Mouse (Mus musculus): ENCODE results near the gene Itgad. TPM values are rescaled to one million over a fixed set of nuclear protein-coding genes. Genes with fewer than 3 reads are reported as not detected.
A peak's percentile ranks its signal among the peaks of the same experiment; 100 is the strongest.

Gene Itgad
- total RNA-seq, 2 experiments from 2014 or later: 0.26 to 3.4 TPM

DNA sequence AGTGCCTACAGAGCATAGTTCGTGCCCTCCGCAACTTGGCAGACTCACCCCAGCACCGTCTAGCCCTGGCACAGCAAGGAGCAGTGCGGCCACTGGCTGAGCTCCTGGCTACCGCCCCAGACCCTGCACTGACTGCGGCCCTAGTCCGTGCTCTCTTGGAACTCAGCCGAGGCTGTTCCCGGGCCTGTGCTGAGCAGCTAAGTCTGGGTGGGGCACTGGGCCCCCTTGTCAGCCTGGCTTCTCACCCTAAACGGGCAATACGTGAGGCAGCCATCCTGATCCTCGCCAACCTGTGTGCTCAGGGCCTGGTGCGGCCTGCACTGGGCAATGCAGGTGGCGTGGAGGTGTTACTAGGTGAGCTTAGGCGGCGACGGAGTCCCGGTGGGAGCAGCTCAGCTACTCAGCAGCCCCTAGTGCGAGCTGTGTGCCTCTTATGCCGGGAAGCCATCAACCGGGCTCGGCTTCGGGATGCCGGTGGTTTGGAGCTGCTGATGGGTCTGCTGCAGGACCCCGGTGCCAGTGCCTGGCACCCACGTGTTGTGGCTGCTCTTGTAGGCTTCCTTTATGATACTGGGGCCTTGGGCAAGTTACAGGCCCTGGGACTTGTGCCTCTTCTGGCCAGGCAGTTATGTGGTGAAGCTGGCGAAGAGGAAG lies 86.1 kb downstream of the Itgad start:
- ATAC-seq (ENCODE audit: poor library complexity, severe bottlenecking): no peak

DNA sequence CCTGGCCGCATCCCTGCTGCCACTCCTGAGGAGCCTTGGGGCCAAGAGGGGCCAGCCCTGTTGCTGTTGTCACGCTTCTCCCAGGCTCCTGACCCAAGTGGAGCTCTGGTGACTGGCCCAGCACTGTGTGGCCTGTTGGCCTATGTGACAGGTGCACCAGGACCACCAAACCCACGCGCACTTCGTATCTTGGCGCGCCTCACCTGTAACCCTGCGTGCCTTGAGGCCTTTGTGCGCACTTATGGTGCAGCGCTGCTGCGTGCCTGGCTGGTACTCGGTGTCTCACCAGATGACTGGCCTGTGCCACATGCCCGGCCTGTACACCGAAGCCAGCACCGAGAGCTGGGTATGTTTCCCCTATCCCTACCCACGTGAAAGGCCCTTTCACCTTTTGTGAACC lies 88.2 kb downstream of the Itgad start:
- ATAC-seq (ENCODE audit: poor library complexity, severe bottlenecking): no peak

DNA sequence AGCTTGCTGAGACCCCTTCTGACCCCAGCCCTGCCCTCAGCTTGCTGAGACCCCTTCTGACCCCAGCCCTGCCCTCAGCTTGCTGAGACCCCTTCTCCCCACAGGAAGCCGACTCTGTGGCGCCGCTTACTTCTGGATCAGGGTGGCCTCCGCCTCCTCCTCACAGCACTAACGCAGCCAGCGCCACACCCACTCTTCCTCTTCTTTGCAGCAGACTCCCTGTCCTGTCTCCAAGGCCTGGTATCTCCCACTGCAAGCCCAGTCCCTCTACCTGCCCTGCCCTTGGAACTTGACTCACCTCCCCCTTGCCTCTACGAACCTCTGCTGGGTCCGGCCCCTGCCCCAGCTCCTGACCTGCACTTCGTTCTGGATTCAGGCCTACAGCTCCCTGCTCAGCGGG lies 89.7 kb downstream of the Itgad start:
- no peak for ATAC-seq (ENCODE audit: poor library complexity, severe bottlenecking)

DNA sequence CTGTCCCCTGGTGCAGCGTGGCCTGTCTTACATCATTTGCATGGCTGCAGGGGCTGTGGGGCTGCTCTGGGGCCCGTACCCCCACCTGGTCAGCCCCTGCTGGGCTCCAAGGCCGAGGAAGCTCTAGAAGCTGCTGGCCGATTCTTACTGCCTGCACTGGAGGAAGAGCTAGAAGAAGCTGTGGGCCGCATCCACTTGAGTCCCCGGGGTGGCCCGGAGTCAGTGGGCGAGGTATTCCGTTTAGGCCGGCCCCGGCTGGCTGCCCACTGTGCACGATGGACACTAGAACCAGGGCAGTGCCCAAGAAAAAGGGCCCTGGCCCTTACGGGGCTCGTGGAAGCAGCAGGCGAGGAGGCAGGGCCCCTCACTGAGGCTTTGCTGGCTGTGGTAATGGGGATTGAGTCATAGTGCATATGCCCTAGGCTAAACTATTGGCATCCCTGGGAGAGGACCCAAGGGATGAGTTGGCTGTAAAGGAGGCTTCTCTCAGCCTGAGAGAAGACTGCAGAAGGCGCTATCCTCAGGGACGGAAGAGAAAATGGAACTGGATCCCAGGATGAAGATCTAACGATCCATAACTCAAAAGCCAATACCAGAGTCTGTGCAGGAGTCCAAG lies 90.3 kb downstream of the Itgad start:
- ATAC-seq (ENCODE audit: poor library complexity, severe bottlenecking): no peak

DNA sequence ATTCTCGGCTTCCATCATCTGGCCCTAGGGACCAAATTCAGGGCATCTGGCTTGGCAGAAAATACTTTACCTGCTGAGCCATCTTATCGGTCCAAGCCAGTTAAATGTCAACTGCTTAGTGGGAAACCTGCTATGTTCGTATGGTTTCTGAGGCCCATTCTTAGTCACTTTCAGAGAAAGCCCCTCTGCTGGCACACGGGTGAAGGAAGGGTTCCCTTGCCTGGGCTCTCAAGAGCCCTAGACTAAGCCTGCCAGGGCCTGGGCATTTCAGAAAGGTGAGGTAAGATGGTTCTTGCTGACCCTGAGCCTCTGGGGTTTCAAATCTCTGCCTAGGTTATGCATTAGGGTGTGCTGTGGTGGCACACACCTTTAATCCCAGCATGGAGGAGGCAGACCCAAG lies 91.4 kb downstream of the Itgad start:
- ATAC-seq (ENCODE audit: poor library complexity, severe bottlenecking): no peak

DNA sequence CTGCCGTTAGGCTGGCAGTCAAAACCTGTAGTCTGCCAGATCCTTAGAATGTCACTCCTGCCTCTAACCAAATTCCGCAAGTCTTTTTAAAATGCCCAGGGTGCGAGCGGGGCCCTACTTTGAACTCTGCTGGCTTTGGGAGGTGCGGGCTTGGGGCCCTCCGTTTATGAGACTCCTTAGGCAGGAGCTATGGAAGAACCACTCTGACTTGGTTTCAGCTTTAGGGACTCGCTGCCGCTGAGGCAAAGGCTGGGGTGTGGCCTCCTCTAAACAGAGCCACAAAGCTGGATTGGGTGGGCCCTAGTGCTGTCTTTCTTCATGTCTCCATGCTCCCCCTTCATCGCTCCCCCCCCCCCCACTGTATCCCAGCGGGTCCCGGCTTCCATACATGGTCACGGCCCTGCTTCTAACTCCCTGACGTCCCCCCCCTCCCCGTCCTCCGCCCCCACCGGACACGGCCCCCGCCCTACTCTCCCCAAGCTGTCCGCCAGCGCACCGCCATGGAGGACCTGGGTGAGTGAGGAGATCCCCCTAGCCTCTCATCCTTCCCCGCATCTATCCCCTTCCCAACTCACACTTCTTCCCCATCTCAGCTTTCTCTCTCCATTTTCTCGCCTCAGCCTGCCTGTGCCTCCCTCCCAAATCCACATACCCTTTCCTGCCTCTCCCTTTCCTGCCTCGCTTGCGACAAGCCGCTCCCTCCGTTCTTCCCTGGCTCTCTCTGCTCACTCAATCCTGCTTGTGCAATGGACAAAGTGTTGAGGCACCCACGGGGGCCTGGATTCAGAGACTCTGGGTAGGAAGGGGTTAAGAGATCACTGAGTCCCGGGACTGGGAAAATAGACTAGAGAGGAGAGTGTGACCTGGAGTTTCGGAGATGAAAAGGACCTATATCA lies 92.6 kb downstream of the Itgad start, which contains the start of gene Tgfb1i1:
TSS of gene Tgfb1i1 (plus strand) at position 317 of the 896 bp plus-strand sequence.
- no peak for ATAC-seq (ENCODE audit: poor library complexity, severe bottlenecking)

DNA sequence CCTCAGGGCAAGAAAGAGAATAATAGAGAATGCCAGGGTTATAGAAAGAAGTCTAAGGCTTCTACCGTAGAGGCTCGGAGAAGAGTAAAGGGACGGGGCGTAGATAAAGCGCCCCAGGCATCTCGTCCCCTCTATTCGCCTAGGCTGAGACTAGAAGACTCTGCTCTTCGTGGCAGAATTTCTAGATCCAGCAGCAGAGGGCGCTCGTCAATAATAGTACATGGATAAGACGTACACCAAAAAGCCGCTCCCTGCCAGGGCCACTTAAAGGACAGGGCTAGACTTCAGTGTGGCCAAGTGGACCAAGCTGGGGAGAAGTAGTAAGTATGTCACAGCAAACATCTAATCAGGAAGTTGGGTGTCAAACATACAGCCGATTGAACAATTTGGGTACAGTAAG lies 93.3 kb downstream of the Itgad start:
- peak; percentile 87 for ATAC-seq (ENCODE audit: poor library complexity, severe bottlenecking)

DNA sequence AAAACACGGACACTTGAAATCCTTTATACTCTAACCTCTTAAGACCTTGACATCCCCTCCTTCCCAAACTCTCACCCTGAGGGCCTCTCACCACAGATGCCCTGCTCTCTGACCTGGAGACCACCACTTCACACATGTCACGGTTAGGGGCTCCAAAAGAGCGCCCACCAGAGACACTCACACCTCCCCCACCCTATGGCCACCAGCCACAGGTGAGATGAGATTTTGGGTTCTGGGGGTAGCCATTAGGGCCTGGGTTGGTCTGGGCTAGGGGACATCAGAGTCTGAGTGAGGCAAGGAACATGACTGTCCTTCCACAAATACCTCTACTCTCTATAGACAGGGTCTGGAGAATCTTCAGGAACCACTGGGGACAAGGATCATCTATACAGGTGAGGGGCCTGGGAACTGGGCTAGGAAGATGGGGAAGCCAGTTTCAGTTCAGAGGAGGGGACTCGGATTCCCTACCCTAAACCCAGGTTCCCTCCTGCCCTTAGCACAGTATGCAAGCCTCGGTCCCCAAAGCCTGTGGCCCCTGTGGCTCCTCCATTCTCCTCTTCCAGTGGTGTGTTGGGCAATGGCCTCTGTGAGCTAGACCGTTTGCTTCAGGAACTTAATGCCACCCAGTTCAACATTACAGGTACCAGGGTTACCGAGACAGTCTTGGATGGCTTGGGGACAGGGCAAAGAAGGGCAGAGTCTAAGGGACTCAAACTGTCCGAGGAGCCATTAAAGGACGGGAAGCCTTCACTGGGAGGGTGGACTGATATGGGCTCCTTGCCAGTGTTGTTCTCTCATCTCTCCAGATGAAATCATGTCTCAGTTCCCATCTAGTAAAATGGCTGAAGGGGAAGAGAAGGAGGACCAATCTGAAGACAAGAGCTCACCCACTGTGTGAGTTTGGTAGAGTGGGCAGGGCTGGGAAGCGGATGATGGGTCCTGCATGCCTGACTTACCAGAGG lies 94.2 kb downstream of the Itgad start:
- no peak for ATAC-seq (ENCODE audit: poor library complexity, severe bottlenecking)

DNA sequence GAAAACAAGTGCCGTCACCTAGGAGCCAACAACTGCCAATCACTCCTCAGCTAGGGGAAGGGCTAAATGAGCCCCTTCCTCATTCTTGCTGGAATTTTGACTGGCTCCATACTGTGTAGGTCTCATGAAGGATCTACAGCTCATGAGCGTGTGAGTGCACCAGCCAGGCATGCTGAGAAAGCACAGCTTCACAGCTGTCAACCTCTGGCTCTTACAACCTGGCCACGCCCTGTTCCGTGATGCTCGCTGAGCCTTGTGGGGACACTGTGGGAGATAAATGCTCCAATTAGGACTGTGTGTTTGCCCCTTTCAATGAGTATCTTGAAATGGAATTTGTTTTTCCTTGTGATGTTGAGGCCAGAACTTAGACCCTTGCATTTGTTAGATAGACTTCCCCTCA lies 95.8 kb downstream of the Itgad start:
- no peak for ATAC-seq (ENCODE audit: poor library complexity, severe bottlenecking)

DNA sequence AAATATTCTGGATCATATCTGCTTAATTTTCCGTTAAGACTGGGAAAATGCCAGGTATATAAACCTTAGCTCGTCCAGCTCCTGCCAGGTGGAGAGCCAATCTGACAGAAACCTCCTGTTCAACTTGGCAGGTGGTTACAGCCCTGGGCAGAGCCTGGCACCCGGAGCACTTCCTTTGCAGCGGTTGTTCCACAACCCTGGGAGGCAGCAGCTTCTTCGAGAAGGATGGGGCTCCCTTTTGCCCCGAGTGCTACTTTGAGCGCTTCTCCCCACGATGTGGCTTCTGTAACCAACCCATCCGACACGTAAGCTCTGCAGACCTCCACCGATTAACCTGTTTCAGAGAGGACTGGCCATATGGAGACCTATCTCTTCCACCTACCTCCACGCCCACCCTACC lies 97.8 kb downstream of the Itgad start:
- no peak for ATAC-seq (ENCODE audit: poor library complexity, severe bottlenecking)

DNA sequence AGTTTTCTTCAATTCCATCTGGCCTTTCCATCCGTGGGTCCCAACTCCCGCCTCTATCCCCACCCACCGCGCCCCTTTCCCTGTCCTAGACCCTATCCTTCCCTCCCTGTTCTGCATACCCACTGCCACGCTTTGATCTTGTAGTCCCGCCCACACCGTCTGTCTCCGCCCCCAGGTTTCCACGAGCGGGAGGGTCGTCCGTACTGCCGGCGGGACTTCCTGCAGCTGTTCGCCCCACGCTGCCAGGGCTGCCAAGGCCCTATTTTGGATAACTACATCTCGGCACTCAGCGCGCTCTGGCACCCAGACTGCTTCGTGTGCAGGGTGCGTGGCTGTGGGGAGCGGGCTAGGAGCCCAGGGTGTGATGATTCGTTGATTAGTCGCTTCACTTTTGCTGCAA lies 98.4 kb downstream of the Itgad start:
- ATAC-seq (ENCODE audit: poor library complexity, severe bottlenecking): no peak

DNA sequence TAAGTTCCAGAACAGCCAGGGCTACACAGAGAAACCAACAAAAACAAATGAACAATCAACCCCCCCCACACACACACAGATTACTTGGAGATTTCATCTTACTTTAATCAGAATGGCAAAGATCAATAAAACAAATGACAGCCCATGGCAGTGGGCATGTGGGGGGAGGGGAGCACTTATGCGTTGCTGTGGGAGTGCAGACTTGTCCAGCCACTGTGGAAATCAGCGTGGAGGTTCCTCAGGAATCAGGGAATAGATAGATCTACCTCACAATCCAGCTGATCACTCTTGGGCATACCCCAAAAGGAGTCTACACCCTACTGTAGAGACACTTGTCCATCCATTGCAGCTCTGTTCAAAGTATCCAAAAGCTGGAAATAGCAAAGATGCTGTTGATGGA lies 100.8 kb downstream of the Itgad start:
- no peak for ATAC-seq (ENCODE audit: poor library complexity, severe bottlenecking)

DNA sequence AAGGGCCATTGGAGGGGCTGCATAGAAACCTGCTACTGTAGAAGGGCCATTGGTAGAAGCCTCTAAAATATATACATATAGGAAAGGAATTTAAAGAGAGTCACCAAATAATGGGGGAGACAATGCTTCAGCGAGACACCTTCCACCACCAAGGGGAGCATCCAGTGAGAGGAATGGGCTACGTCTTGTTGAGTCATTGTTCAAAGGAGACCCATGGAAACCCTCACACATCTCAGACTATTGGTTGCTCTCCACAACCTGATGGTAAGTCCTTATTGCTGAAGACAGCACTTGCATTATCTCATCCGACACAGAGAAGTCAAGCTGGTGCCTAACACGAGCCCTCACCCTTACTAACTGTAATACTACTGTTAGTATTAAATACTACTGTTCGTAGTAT lies 101.6 kb downstream of the Itgad start:
- no peak for ATAC-seq (ENCODE audit: poor library complexity, severe bottlenecking)

DNA sequence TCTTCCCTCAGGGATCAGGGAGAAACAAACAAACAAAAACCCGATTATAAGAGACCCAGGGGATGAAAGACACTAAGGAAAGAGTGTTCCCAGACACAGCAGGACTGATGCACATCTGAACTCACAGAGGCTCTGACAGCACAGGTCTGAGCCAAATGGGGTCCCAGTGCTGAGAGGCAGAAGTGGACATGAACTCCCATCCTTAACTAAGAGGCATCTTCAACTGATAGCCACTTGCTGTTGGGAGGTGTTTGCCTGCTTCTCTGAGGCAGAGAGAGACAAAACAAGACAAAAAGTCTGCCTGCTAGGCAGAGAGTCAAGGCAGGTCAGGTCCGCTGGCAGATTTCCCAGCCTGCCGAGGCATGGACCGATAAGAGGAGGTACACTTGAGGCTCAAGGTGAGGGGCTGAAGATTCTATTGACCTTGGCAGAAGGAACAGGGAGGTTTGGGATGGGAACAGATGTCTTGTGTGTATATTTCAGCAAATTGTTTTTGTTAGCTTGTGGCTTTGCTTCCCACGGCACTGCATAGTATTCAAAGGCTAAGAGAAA lies 102.7 kb downstream of the Itgad start:
- ATAC-seq (ENCODE audit: poor library complexity, severe bottlenecking): no peak

DNA sequence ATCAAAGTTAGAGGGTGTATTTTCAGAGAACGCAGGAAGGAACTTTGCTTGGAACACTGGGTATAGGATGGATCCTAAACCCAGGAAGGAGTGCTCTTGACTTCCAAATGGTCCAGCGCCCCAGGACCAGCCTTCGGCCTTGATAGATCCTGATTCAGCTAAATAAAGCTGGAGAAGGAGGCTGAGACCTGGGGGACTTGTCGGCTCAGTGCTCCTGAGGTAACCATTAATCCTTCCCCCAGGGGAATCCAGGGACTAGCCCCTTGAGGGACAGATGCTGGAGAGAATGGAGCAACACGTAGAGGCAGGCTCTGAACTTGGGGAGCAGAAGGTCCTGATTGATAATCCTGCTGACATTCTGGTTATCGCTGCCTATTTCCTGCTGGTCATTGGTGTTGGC lies 111.2 kb downstream of the Itgad start, which contains the start of gene Slc5a2:
TSS of gene Slc5a2 (plus strand) at position 247 of the 400 bp plus-strand sequence.
- ATAC-seq (ENCODE audit: poor library complexity, severe bottlenecking): no peak

DNA sequence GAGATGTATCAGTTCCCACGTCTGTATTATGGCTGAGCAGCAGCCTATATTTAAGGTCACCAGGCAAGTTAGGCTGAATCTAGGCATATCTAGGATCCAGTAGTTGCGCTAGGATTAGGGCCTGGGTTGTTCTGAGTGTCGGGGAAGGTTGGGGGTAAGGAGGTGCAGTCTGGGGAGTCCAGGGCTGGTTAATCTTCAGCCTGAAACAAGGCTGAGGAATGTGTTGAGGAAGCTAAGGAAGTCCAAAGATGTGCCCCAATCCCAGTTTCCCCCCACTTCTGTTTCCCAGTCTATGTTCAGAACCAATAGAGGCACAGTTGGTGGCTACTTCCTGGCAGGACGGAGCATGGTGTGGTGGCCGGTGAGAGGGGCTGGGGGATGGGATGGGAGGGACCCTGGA lies 111.9 kb downstream of the Itgad start:
- no peak for ATAC-seq (ENCODE audit: poor library complexity, severe bottlenecking)

DNA sequence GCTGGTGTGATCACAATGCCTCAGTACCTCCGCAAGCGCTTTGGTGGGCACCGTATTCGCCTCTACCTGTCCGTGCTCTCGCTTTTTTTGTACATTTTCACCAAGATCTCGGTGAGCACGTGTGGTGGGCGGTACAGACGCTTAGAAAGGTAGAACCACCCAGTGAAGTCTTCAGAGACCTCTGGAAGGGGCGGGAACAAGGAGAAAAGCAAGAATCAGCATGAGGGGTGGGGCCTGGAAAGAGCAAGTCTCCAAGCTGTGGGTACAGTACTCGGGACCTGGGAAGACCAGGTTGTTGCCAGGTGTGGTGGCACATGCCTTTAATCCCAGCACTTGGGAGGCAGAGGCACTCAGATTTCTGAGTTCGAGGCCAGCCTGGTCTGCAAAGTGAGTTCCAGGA lies 113.2 kb downstream of the Itgad start:
- ATAC-seq (ENCODE audit: poor library complexity, severe bottlenecking): no peak

DNA sequence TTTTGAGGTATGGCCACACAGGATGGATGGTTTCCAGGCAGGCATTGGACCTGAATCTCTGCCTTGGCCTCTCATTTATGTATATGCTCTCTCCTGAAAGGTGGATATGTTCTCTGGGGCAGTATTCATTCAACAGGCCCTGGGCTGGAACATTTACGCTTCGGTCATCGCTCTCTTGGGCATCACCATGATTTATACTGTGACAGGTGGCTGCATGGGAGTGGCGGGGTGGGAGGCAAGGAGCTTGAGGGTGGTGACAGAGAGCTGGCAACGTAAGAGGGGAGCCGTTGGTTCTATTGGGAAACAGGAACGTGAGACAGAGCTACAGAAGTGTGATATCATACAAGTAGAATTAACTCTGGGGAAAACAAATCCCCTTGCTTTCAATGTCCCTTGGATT lies 113.6 kb downstream of the Itgad start:
- ATAC-seq (ENCODE audit: poor library complexity, severe bottlenecking): no peak

DNA sequence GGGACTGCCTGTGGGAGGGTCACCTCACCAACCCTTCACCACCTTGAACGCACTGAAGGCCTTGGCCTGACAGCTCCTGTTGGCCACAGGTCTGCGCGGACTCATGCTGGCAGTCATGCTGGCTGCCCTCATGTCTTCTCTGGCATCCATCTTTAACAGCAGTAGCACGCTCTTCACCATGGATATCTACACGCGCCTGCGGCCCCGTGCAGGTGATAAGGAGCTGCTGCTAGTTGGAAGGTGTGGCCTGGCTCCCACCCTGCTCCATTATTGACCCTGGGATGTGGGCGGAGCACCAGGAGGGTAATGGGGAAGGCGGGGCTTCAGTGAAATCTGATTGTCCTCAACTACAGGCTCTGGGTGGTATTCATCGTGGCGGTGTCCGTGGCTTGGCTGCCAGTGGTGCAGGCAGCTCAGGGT lies 116.3 kb downstream of the Itgad start:
- ATAC-seq (ENCODE audit: poor library complexity, severe bottlenecking): peak; percentile 18; the same call in 1 of the 2 replicates

DNA sequence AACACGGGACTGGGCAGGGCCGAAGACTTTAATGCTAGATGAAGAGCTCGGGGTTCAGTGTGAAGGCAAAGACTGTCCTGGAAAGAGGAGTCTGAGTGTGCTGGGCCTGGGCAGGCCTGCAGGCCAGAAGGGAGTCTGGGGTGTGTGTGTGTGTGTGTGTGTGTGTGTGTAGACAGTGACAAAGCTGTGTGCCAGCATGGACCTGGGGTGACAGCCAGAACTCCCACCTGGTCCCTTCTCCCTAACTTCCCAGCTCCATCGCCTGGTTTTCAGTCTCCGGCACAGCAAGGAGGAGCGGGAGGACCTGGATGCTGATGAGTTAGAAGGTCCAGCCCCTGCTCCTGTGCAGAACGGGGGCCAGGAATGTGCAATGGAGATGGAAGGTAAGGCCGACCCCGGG lies 117.3 kb downstream of the Itgad start:
- no peak for ATAC-seq (ENCODE audit: poor library complexity, severe bottlenecking)
